Mouse (Mus musculus) ES-Bruce4 (cell line): ENCODE results near the gene Slc25a40.

Experiments used
- CTCF ChIP-seq: IDR thresholded peaks from one replicate; pipeline ENCODE4 v1.8.1; 2011; ENCODE audit warnings: low read depth, low read length
- EP300 ChIP-seq: IDR thresholded peaks from 2 replicates; pipeline ENCODE4 v1.6.1; 2011; ENCODE audit warnings: low read depth, low read length; ENCODE audit not compliant: insufficient read depth
- POLR2A ChIP-seq: IDR thresholded peaks from one replicate; pipeline ENCODE4 v1.8.1; 2011; ENCODE audit warnings: low read length; ENCODE audit not compliant: insufficient read depth

DNA sequence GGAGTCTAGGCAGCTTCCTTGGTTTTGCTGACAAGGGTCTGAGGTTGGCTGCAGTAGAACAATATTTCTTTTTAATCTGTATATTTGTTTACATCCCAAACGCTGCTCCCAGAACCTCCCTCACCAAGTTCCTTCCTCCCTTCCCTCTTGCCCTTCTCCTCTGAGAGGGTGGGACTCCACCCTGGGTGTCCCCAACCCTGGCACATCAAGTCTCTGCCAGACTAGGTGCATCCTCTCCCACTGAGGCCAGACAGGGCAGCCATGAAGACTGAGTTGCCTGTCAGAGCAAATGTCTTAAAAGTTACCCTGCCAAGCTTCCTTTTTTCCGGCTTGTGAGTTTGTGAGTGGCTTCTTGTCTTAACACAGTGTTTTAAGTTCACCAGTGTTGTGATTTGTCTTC, 16.4 kb downstream of the Slc25a40 start:
- TF ChIP-seq CTCF (no peak), POLR2A (no peak), EP300 (no peak)
